ENCODE assay signal across 10 mouse cellular contexts in genomic region chr12:58538305-58538719, GRCm38 (mm10).
A peak's percentile ranks its signal among the peaks of the same experiment; 100 is the strongest.
DNase-seq lines count a peak whose midpoint lies in the region; ATAC-seq and TF ChIP-seq lines count a peak whose summit lies in the region.
"Had no signal": no experiment of that assay in that cellular context is flagged by ENCODE, and none has a peak within 500 bp of the region (broad histone marks: within the 10 kb centered on the region; RNA-seq: fewer than 3 reads in every experiment).

No protein-coding gene starts in this region.

- DNase-seq in lung, adult 2 months, result no peak
- DNase-seq in heart, postnatal 25 days (ENCODE audit: low spot score), result peak; percentile 7
- DNase-seq in cerebellum, postnatal 36 days, result no peak
- no peak for DNase-seq in Muller cell, postnatal 12 days (ENCODE audit: inconsistent ontology term)
- DNase-seq: cerebellum, adult 2 months; forebrain, postnatal 0 days had no signal

- no peaks in the 10 kb centered on the region for H3K36me3 ChIP-seq in lung, embryonic 16.5 days (ENCODE audit: control insufficient read depth, insufficient read depth, low read length)
- no peaks in the 10 kb centered on the region for H3K36me3 ChIP-seq in stomach, embryonic 14.5 days (ENCODE audit: control insufficient read depth, insufficient read depth, low read length)
- H3K36me3 ChIP-seq: stomach, embryonic 15.5 days had no signal

- H3K27me3 ChIP-seq in lung, embryonic 16.5 days (ENCODE audit: control insufficient read depth, insufficient read depth, low read depth, low read length), result no peaks in the 10 kb centered on the region
- H3K27me3 ChIP-seq in stomach, embryonic 14.5 days (ENCODE audit: control insufficient read depth, insufficient read depth, low read length), result no peaks in the 10 kb centered on the region
- H3K27me3 ChIP-seq: stomach, embryonic 15.5 days had no signal

- TF ChIP-seq CTCF in lung, adult 2 months (IDR thresholded peaks at IDR 0.05; ENCODE audit: insufficient read depth, low read length), result no peak

- H3K4me1 ChIP-seq in lung, embryonic 16.5 days (replicated peaks; ENCODE audit: control insufficient read depth, insufficient read depth, low read length), result no peaks in the 10 kb centered on the region
- H3K4me1 ChIP-seq in lung, adult 2 months (ENCODE audit: control insufficient read depth, insufficient read depth, low read length), result 0 out of 2 replicates have a peak, but pooled peaks cover 5% of the 10 kb centered on the region
- no peaks in the 10 kb centered on the region for H3K4me1 ChIP-seq in stomach, embryonic 14.5 days (ENCODE audit: control insufficient read depth, insufficient read depth, low read length)
- H3K4me1 ChIP-seq: stomach, embryonic 15.5 days had no signal

- TF ChIP-seq POLR2A in lung, adult 2 months (IDR thresholded peaks at IDR 0.05; ENCODE audit: borderline replicate concordance, extremely low read depth, low read depth, low read length), result no peak

- no peak overlapping the region for H3K4me2 ChIP-seq in lung, embryonic 16.5 days (ENCODE audit: low read depth, low read length)
- H3K4me2 ChIP-seq in stomach, embryonic 14.5 days (replicated peaks; ENCODE audit: low read depth, low read length), result no peak overlapping the region
- H3K4me2 ChIP-seq: stomach, embryonic 15.5 days had no signal

- H3K4me3 ChIP-seq in lung, embryonic 16.5 days (ENCODE audit: low read length), result no peak overlapping the region
- no peak overlapping the region for H3K4me3 ChIP-seq in lung, adult 2 months (replicated peaks; ENCODE audit: extremely low read depth, low read depth, low read length)
- no peak overlapping the region for H3K4me3 ChIP-seq in stomach, embryonic 14.5 days (ENCODE audit: low read depth, low read length)
- H3K4me3 ChIP-seq: stomach, embryonic 15.5 days had no signal

- ATAC-seq in lung, embryonic 16.5 days (ENCODE audit: low read depth), result peak; percentile 78
- ATAC-seq in granulocyte monocyte progenitor cell, adult 5-6 weeks (replicated peaks; ENCODE audit: poor library complexity, severe bottlenecking), result peak; percentile 98
- ATAC-seq in stomach, embryonic 14.5 days (ENCODE audit: insufficient number of reproducible peaks, insufficient read depth, low FRiP score, low read depth), result 0 out of 2 replicates have a peak, but pooled peaks have one; percentile 28
- ATAC-seq: forebrain, postnatal 0 days had no signal

- intact Hi-C loops in heart, postnatal 25 days (cut with DNase I), result loop anchor here (5.0 kb wide), 1 partner anchor 326 kb away; the partner anchor contains the start of gene Sstr1

- H3K9me3 ChIP-seq in lung, embryonic 16.5 days (ENCODE audit: control insufficient read depth, low read length), result no peaks in the 10 kb centered on the region
- no peaks in the 10 kb centered on the region for H3K9me3 ChIP-seq in stomach, embryonic 14.5 days (ENCODE audit: control insufficient read depth, low read depth, low read length)
- H3K9me3 ChIP-seq: stomach, embryonic 15.5 days had no signal

- H3K9ac ChIP-seq in lung, embryonic 16.5 days (ENCODE audit: low read length), result no peak overlapping the region
- no peak overlapping the region for H3K9ac ChIP-seq in stomach, embryonic 14.5 days (replicated peaks; ENCODE audit: low read depth, low read length)
- H3K9ac ChIP-seq: forebrain, postnatal 0 days; stomach, embryonic 15.5 days had no signal

- WGBS in lung, embryonic 16.5 days, result 26% methylated on average over 5 of the region's 5 CpGs
- 12% methylated on average over 5 of the region's 5 CpGs for WGBS in lung, adult 2 months
- WGBS in stomach, embryonic 14.5 days, result 36% methylated on average over 5 of the region's 5 CpGs

- H3K27ac ChIP-seq in lung, embryonic 16.5 days (ENCODE audit: low read length), result peak overlapping the region; percentile 39; the same call in 1 of the 2 replicates
- no peak overlapping the region for H3K27ac ChIP-seq in stomach, embryonic 14.5 days (ENCODE audit: low read length)
- H3K27ac ChIP-seq: stomach, embryonic 15.5 days had no signal

Comparison
In these comparisons a context has a peak if more than half of its experiments do, and no peak if none do; other contexts are left out.
1. ATAC-seq: peak in every context shown above with its lines; median percentile 98 in granulocyte monocyte progenitor cell, adult 5-6 weeks; 78 in lung, embryonic 16.5 days; 28 in stomach, embryonic 14.5 days.